11 mouse cellular contexts compared by ENCODE assay signal in genomic region chr9:95533817-95534216, GRCm38 (mm10). TPM values are rescaled to one million over a fixed set of nuclear protein-coding genes. Genes with fewer than 3 reads are reported as not detected.
DNase-seq lines count a peak whose midpoint lies in the region; ATAC-seq and TF ChIP-seq lines count a peak whose summit lies in the region.
"Had no signal": no experiment of that assay in that cellular context is flagged by ENCODE, and none has a peak within 500 bp of the region (broad histone marks: within the 10 kb centered on the region; RNA-seq: fewer than 3 reads in every experiment).

No protein-coding gene starts in this region.

- no peaks in the 10 kb centered on the region for H3K36me3 ChIP-seq in hindbrain, postnatal 0 days (ENCODE audit: insufficient read depth, low read length)
- H3K36me3 ChIP-seq in hindbrain, embryonic 16.5 days (ENCODE audit: control insufficient read depth, insufficient read depth, low read length): no peaks in the 10 kb centered on the region
- H3K36me3 ChIP-seq: liver, embryonic 13.5 days had no signal

- no peaks in the 10 kb centered on the region for H3K4me1 ChIP-seq in hindbrain, postnatal 0 days (ENCODE audit: insufficient read depth, low read length)
- H3K4me1 ChIP-seq in hindbrain, embryonic 16.5 days (ENCODE audit: control insufficient read depth, insufficient read depth, low read depth, low read length): no peaks in the 10 kb centered on the region
- no peaks in the 10 kb centered on the region for H3K4me1 ChIP-seq in cortical plate, adult 2 months (ENCODE audit: control insufficient read depth, insufficient read depth, low read length)
- H3K4me1 ChIP-seq: forebrain, embryonic 13.5 days; liver, embryonic 13.5 days had no signal

- no peaks in the 10 kb centered on the region for H3K9me3 ChIP-seq in hindbrain, postnatal 0 days (ENCODE audit: low read length)
- no peaks in the 10 kb centered on the region for H3K9me3 ChIP-seq in hindbrain, embryonic 16.5 days (ENCODE audit: control insufficient read depth, low read length)
- H3K9me3 ChIP-seq: forebrain, embryonic 13.5 days; liver, embryonic 13.5 days had no signal

- H3K27me3 ChIP-seq in hindbrain, postnatal 0 days (ENCODE audit: insufficient read depth, low read length): no peaks in the 10 kb centered on the region
- H3K27me3 ChIP-seq in hindbrain, embryonic 16.5 days (replicated peaks; ENCODE audit: control insufficient read depth, insufficient read depth, low read length): no peaks in the 10 kb centered on the region
- H3K27me3 ChIP-seq: forebrain, embryonic 13.5 days; liver, embryonic 13.5 days had no signal

- intact Hi-C loops in left cerebral cortex, postnatal 10 days (cut with DNase I): loop anchor here (5.0 kb wide), 1 partner anchor 163 kb away; no protein-coding TSS in a partner anchor

- peak; percentile 46 for DNase-seq in hindbrain, postnatal 0 days (ENCODE audit: low spot score)
- DNase-seq in 3T3-L1 (ENCODE audit: low read depth, low spot score) (peak; percentile 53), A20 (ENCODE audit: low read depth, low spot score) (peak; percentile 28)
- no peak for DNase-seq in left cerebral cortex, adult 9 months (ENCODE audit: low spot score in 2 of 2)
- DNase-seq in left cerebral cortex, postnatal 10 days (ENCODE audit: extremely low spot score in 1 of 2, low spot score in 2 of 2): no peak
- DNase-seq: heart, adult 18-20 months; liver, embryonic 13.5 days; thymus, postnatal 36 days had no signal

- no peak overlapping the region for H3K4me3 ChIP-seq in hindbrain, postnatal 0 days (ENCODE audit: low read length)
- no peak overlapping the region for H3K4me3 ChIP-seq in hindbrain, embryonic 16.5 days (ENCODE audit: low read length)
- H3K4me3 ChIP-seq in cortical plate, adult 2 months (ENCODE audit: insufficient read depth, low read length): no peak overlapping the region
- H3K4me3 ChIP-seq: forebrain, embryonic 13.5 days; liver, embryonic 13.5 days had no signal

- no peak overlapping the region for H3K27ac ChIP-seq in hindbrain, postnatal 0 days
- no peak overlapping the region for H3K27ac ChIP-seq in hindbrain, embryonic 16.5 days (ENCODE audit: low read depth, low read length)
- H3K27ac ChIP-seq in cortical plate, adult 2 months (ENCODE audit: insufficient read depth, low read length): no peak overlapping the region
- H3K27ac ChIP-seq: forebrain, embryonic 13.5 days; liver, embryonic 13.5 days had no signal

- H3K9ac ChIP-seq in hindbrain, postnatal 0 days (replicated peaks; ENCODE audit: low read length): no peak overlapping the region
- no peak overlapping the region for H3K9ac ChIP-seq in hindbrain, embryonic 16.5 days (ENCODE audit: low read depth, low read length)
- H3K9ac ChIP-seq: forebrain, embryonic 13.5 days; liver, embryonic 13.5 days had no signal

- TF ChIP-seq CTCF in hindbrain, postnatal 0 days (IDR thresholded peaks at IDR 0.05; ENCODE audit: low read depth): peak; percentile 63
- TF ChIP-seq CTCF in cortical plate, adult 2 months (IDR thresholded peaks at IDR 0.05; ENCODE audit: extremely low read depth, insufficient read depth, low read length): peak; percentile 34; the same call in 1 of the 2 replicates

- WGBS in hindbrain, postnatal 0 days: 48% methylated on average over 6 of the region's 6 CpGs
- WGBS in hindbrain, embryonic 16.5 days: 40% methylated on average over 6 of the region's 6 CpGs

- no peak overlapping the region for H3K4me2 ChIP-seq in hindbrain, postnatal 0 days (ENCODE audit: low read depth, low read length)
- H3K4me2 ChIP-seq in hindbrain, embryonic 16.5 days (ENCODE audit: low read length): no peak overlapping the region
- H3K4me2 ChIP-seq: forebrain, embryonic 13.5 days; liver, embryonic 13.5 days had no signal

- TF ChIP-seq POLR2A in cortical plate, adult 2 months (IDR thresholded peaks at IDR 0.05; ENCODE audit: extremely low read depth, insufficient read depth, low read length): no peak

- ATAC-seq in hindbrain, postnatal 0 days: no peak
- ATAC-seq in hindbrain, embryonic 16.5 days: no peak
- ATAC-seq: forebrain, embryonic 13.5 days had no signal

RNA-seq across cellular contexts. Expression of gene U2surp, which starts 22.0 kb away (rescaled TPM):
- total RNA-seq in hindbrain, postnatal 0 days (2014; rRNA removed): 30.2 and 35.2 TPM in 2 replicates
- 122 and 128 TPM in 2 replicates for polyA plus RNA-seq in hindbrain, postnatal 0 days (2015; fragmentation: Nextera tagmentation; extraction: Ambion mirVana)
- 107 and 108 TPM in 2 replicates for polyA plus RNA-seq in hindbrain, embryonic 16.5 days (2015; fragmentation: Nextera tagmentation; extraction: Ambion mirVana)
- polyA plus RNA-seq in cortical plate, adult 2 months (2012; rRNA removed): 24.3 and 25.9 TPM in 2 replicates
- total RNA-seq in left cerebral cortex, postnatal 10 days (2021): 10 to 100 TPM; 66.3 to 67.9 TPM

RNA-seq across cellular contexts. Expression of gene Paqr9, which starts 25.6 kb away (rescaled TPM):
- total RNA-seq in hindbrain, postnatal 0 days (2014; rRNA removed): 22.2 and 22.3 TPM in 2 replicates
- 5.9 and 6.0 TPM in 2 replicates for polyA plus RNA-seq in hindbrain, postnatal 0 days (2015; fragmentation: Nextera tagmentation; extraction: Ambion mirVana)
- 5.0 and 6.1 TPM in 2 replicates for polyA plus RNA-seq in hindbrain, embryonic 16.5 days (2015; fragmentation: Nextera tagmentation; extraction: Ambion mirVana)
- polyA plus RNA-seq in cortical plate, adult 2 months (2012; rRNA removed): 18.0 and 19.0 TPM in 2 replicates
- total RNA-seq in left cerebral cortex, postnatal 10 days (2021): 10 to 100 TPM; 38.1 to 38.8 TPM

Comparison
In these comparisons a context has a peak if more than half of its experiments do, and no peak if none do; other contexts are left out.
1. DNase-seq: peak in hindbrain, postnatal 0 days (single experiment), 3T3-L1 (single experiment) and A20 (single experiment); none in left cerebral cortex, adult 9 months (0 of 2) and left cerebral cortex, postnatal 10 days (0 of 2).